Mouse (Mus musculus) hindbrain, embryonic 13.5 days (tissue): ENCODE results near the gene Por. TPM values are rescaled to one million over a fixed set of nuclear protein-coding genes. Genes with fewer than 3 reads are reported as not detected.

ENCODE experiments used
- ATAC-seq: fragments of 200-750 bp; cut with Nextera tagmentation; 2 replicates; pipeline ENCODE4 v1.8.0; 2017; ENCODE audit warnings: moderate TSS enrichment; ENCODE audit not compliant: low FRiP score
- H3K27ac ChIP-seq: fragments of 300-500 bp; sonication (generic); 2 replicates; pipeline ENCODE4 v1.5.1; 2015; ENCODE audit warnings: inconsistent platforms, mild to moderate bottlenecking, moderate library complexity
- H3K27me3 ChIP-seq: fragments of 300-500 bp; sonication (generic); 2 replicates; pipeline ENCODE4 v1.6.1; 2015; ENCODE audit warnings: mild to moderate bottlenecking, inconsistent platforms
- H3K36me3 ChIP-seq: fragments of 300-500 bp; sonication (generic); 2 replicates; pipeline ENCODE4 v1.6.1; 2015; ENCODE audit warnings: mild to moderate bottlenecking, inconsistent platforms
- H3K4me1 ChIP-seq: fragments of 300-500 bp; sonication (generic); replicated peaks from 2 replicates; pipeline ENCODE4 v1.6.1; 2015; ENCODE audit warnings: inconsistent platforms
- H3K4me2 ChIP-seq: fragments of 300-500 bp; sonication (generic); 2 replicates; pipeline ENCODE4 v1.6.1; 2015; ENCODE audit warnings: inconsistent platforms, mild to moderate bottlenecking, moderate library complexity
- H3K4me3 ChIP-seq: fragments of 300-500 bp; sonication (generic); 2 replicates; pipeline ENCODE4 v1.5.1; 2015; ENCODE audit warnings: mild to moderate bottlenecking, inconsistent platforms
- H3K9ac ChIP-seq: fragments of 300-500 bp; sonication (generic); 2 replicates; pipeline ENCODE4 v1.6.1; 2015; ENCODE audit warnings: mild to moderate bottlenecking, inconsistent platforms
- H3K9me3 ChIP-seq: fragments of 300-500 bp; sonication (generic); 2 replicates; pipeline ENCODE4 v1.6.1; 2016; ENCODE audit warnings: inconsistent platforms
- WGBS: fragments of 180-500 bp; shearing (Covaris S2); methylation state at CpG from one replicate; pipeline ENCODE4 v1.1.7; 2015; 5-methylcytosine and 5-hydroxymethylcytosine counted together
- polyA plus RNA-seq: library from polyadenylated mRNA; unstranded; fragments of >200 nt; fragmentation: Nextera tagmentation; extraction: Ambion mirVana; gene quantifications from 2 replicates; pipeline ENCODE4 v1.2.1, GENCODE M21; 2015

Gene Por
- polyA plus RNA-seq, 1 experiment from 2014 or later: 107 TPM

- 83% methylated on average over 10 of the region's 10 CpGs for WGBS
- Histone ChIP-seq H3K4me1 (no peaks in the 10 kb centered on the region), H3K4me3 (no peak overlapping the region), H3K4me2 (no peak overlapping the region), H3K27ac (no peak overlapping the region), H3K9me3 (no peaks in the 10 kb centered on the region), H3K36me3 (peaks cover 52% of the 10 kb centered on the region), H3K27me3 (no peaks in the 10 kb centered on the region), H3K9ac (no peak overlapping the region)
- ATAC-seq: no peak
Measured at GRCm38 (mm10) chr5:135642686-135643551, 26.9 kb upstream of the Por start.

- no peaks in the 10 kb centered on the region for H3K4me1 ChIP-seq
- no peak for ATAC-seq
- 90% methylated on average over 1 of the region's 1 CpGs for WGBS
Measured at GRCm38 (mm10) chr5:135643552-135643842, 26.3 kb upstream of the Por start.

GRCm38 (mm10) chr5:135643869-135644268 lies 26.0 kb upstream of the Por start:
- Histone ChIP-seq H3K27ac (no peak overlapping the region), H3K27me3 (no peaks in the 10 kb centered on the region), H3K4me2 (no peak overlapping the region), H3K36me3 (peaks cover 43% of the 10 kb centered on the region), H3K4me3 (no peak overlapping the region), H3K4me1 (no peaks in the 10 kb centered on the region), H3K9me3 (no peaks in the 10 kb centered on the region), H3K9ac (no peak overlapping the region)
- WGBS: 89% methylated on average over 8 of the region's 8 CpGs
- no peak for ATAC-seq

More at GRCm38 (mm10) chr5:135643552-135643842, 26.3 kb upstream of the Por start:
- Histone ChIP-seq H3K36me3 (peaks cover 46% of the 10 kb centered on the region), H3K9ac (no peak overlapping the region), H3K27me3 (no peaks in the 10 kb centered on the region), H3K4me2 (no peak overlapping the region), H3K27ac (no peak overlapping the region), H3K4me3 (no peak overlapping the region), H3K9me3 (no peaks in the 10 kb centered on the region)

GRCm38 (mm10) chr5:135645330-135645729 lies 24.5 kb upstream of the Por start:
- H3K27me3 ChIP-seq: no peaks in the 10 kb centered on the region
- no peak overlapping the region for H3K9ac ChIP-seq
- no peaks in the 10 kb centered on the region for H3K9me3 ChIP-seq
- no peaks in the 10 kb centered on the region for H3K4me1 ChIP-seq
- H3K4me3 ChIP-seq: no peak overlapping the region
- WGBS: 90% methylated on average over 5 of the region's 5 CpGs
- no peak overlapping the region for H3K4me2 ChIP-seq
- peaks cover 28% of the 10 kb centered on the region for H3K36me3 ChIP-seq
- no peak for ATAC-seq
- H3K27ac ChIP-seq: no peak overlapping the region

- WGBS: 90% methylated on average over 6 of the region's 6 CpGs
- H3K9me3 ChIP-seq: no peaks in the 10 kb centered on the region
- H3K36me3 ChIP-seq: peaks cover 21% of the 10 kb centered on the region
- H3K27ac ChIP-seq: no peak overlapping the region
- no peak for ATAC-seq
- no peak overlapping the region for H3K4me3 ChIP-seq
- no peak overlapping the region for H3K4me2 ChIP-seq
- no peak overlapping the region for H3K9ac ChIP-seq
- H3K27me3 ChIP-seq: no peaks in the 10 kb centered on the region
- no peaks in the 10 kb centered on the region for H3K4me1 ChIP-seq
Measured at GRCm38 (mm10) chr5:135646038-135646437, 23.8 kb upstream of the Por start.

GRCm38 (mm10) chr5:135648461-135649308 lies 21.1 kb upstream of the Por start:
- ATAC-seq: no peak
- H3K27me3 ChIP-seq: no peaks in the 10 kb centered on the region
- H3K36me3 ChIP-seq: peaks cover 4% of the 10 kb centered on the region; the same call in 1 of the 2 replicates
- H3K4me3 ChIP-seq: no peak overlapping the region
- H3K4me2 ChIP-seq: no peak overlapping the region
- no peaks in the 10 kb centered on the region for H3K4me1 ChIP-seq
- no peak overlapping the region for H3K27ac ChIP-seq
- WGBS: 80% methylated on average over 9 of the region's 9 CpGs
- H3K9ac ChIP-seq: no peak overlapping the region
- no peaks in the 10 kb centered on the region for H3K9me3 ChIP-seq

GRCm38 (mm10) chr5:135649309-135649633 lies 20.6 kb upstream of the Por start:
- Histone ChIP-seq H3K27me3 (no peaks in the 10 kb centered on the region), H3K9me3 (no peaks in the 10 kb centered on the region)
- WGBS: 93% methylated on average over 1 of the region's 1 CpGs

GRCm38 (mm10) chr5:135651536-135651935 lies 18.3 kb upstream of the Por start:
- no peak for ATAC-seq
- Histone ChIP-seq H3K9me3 (peaks cover 3% of the 10 kb centered on the region; the same call in 1 of the 2 replicates), H3K27ac (no peak overlapping the region), H3K4me1 (no peaks in the 10 kb centered on the region), H3K4me2 (no peak overlapping the region), H3K27me3 (no peaks in the 10 kb centered on the region), H3K4me3 (no peak overlapping the region), H3K36me3 (no peaks in the 10 kb centered on the region), H3K9ac (no peak overlapping the region)
- WGBS: 80% methylated on average over 3 of the region's 3 CpGs

More at GRCm38 (mm10) chr5:135649309-135649633, 20.6 kb upstream of the Por start:
- Histone ChIP-seq H3K27ac (no peak overlapping the region), H3K36me3 (no peaks in the 10 kb centered on the region), H3K4me3 (no peak overlapping the region), H3K4me2 (no peak overlapping the region), H3K4me1 (no peaks in the 10 kb centered on the region), H3K9ac (no peak overlapping the region)
- ATAC-seq: no peak

- Histone ChIP-seq H3K4me3 (no peak overlapping the region), H3K9ac (no peak overlapping the region), H3K36me3 (no peaks in the 10 kb centered on the region), H3K27me3 (no peaks in the 10 kb centered on the region), H3K9me3 (peaks cover 3% of the 10 kb centered on the region; the same call in 1 of the 2 replicates), H3K4me1 (no peaks in the 10 kb centered on the region), H3K27ac (no peak overlapping the region), H3K4me2 (no peak overlapping the region)
- ATAC-seq: no peak
- WGBS: 86% methylated on average over 2 of the region's 2 CpGs
Measured at GRCm38 (mm10) chr5:135653209-135653608, 16.6 kb upstream of the Por start.

GRCm38 (mm10) chr5:135656046-135656445 lies 13.8 kb upstream of the Por start:
- no peaks in the 10 kb centered on the region for H3K36me3 ChIP-seq
- no peaks in the 10 kb centered on the region for H3K27me3 ChIP-seq
- peaks cover 3% of the 10 kb centered on the region; the same call in 1 of the 2 replicates for H3K9me3 ChIP-seq
- 68% methylated on average over 5 of the region's 5 CpGs for WGBS
- H3K9ac ChIP-seq: no peak overlapping the region
- H3K27ac ChIP-seq: no peak overlapping the region
- no peak overlapping the region for H3K4me3 ChIP-seq
- no peak overlapping the region for H3K4me2 ChIP-seq
- ATAC-seq: no peak
- no peaks in the 10 kb centered on the region for H3K4me1 ChIP-seq

- H3K9me3 ChIP-seq: peaks cover 3% of the 10 kb centered on the region; the same call in 1 of the 2 replicates
- 74% methylated on average over 5 of the region's 5 CpGs for WGBS
- no peak overlapping the region for H3K9ac ChIP-seq
- no peak overlapping the region for H3K4me3 ChIP-seq
- no peaks in the 10 kb centered on the region for H3K36me3 ChIP-seq
- H3K4me2 ChIP-seq: no peak overlapping the region
- no peaks in the 10 kb centered on the region for H3K4me1 ChIP-seq
- no peak overlapping the region for H3K27ac ChIP-seq
- no peak for ATAC-seq
- no peaks in the 10 kb centered on the region for H3K27me3 ChIP-seq
Measured at GRCm38 (mm10) chr5:135657128-135657527, 12.7 kb upstream of the Por start.

GRCm38 (mm10) chr5:135657703-135658373 lies 12.0 kb upstream of the Por start:
- no peaks in the 10 kb centered on the region for H3K27me3 ChIP-seq
- no peak overlapping the region for H3K4me3 ChIP-seq

More at GRCm38 (mm10) chr5:135657703-135658373, 12.0 kb upstream of the Por start:
- H3K4me2 ChIP-seq: no peak overlapping the region
- peaks cover 3% of the 10 kb centered on the region; the same call in 1 of the 2 replicates for H3K9me3 ChIP-seq
- no peaks in the 10 kb centered on the region for H3K4me1 ChIP-seq
- no peaks in the 10 kb centered on the region for H3K36me3 ChIP-seq
- 58% methylated on average over 17 of the region's 17 CpGs for WGBS
- no peak overlapping the region for H3K9ac ChIP-seq
- no peak overlapping the region for H3K27ac ChIP-seq
- no peak for ATAC-seq
